Mouse (Mus musculus): ENCODE results near the gene Cabp7. TPM values are rescaled to one million over a fixed set of nuclear protein-coding genes. Genes with fewer than 3 reads are reported as not detected.
"Not testable (repeated sequence)": the region's sequence is repeated elsewhere in the genome, so short reads cannot be mapped to it uniquely, and the experiment has no call there.

Cabp7 gene
- polyA plus RNA-seq, 1 experiment from 2014 or later = 0.11 TPM

GRCm38 (mm10) chr11:4718548-4718947, 28.0 kb downstream of the Cabp7 start:
- no peaks in the 10 kb centered on the region for H3K9me3 ChIP-seq (replicated peaks)
- H3K36me3 ChIP-seq = peaks cover 13% of the 10 kb centered on the region
- H3K4me1 ChIP-seq = peaks cover 5% of the 10 kb centered on the region; the same call in 1 of the 2 replicates
- no peak overlapping the region for H3K27ac ChIP-seq (replicated peaks)
- H3K4me3 ChIP-seq = no peak overlapping the region
- DNase-seq (ENCODE audit: low spot score) = no peak
- no peaks in the 10 kb centered on the region for H3K27me3 ChIP-seq (ENCODE audit: low read depth, poor library complexity, severe bottlenecking)
- WGBS = 87% methylated on average over 5 of the region's 5 CpGs

- Histone ChIP-seq H3K4me3 (no peak overlapping the region), H3K9me3 (replicated peaks) (no peaks in the 10 kb centered on the region), H3K27ac (replicated peaks) (no peak overlapping the region), H3K4me1 (peaks cover 5% of the 10 kb centered on the region; the same call in 1 of the 2 replicates), H3K36me3 (no peaks in the 10 kb centered on the region), H3K27me3 (ENCODE audit: low read depth, poor library complexity, severe bottlenecking) (no peaks in the 10 kb centered on the region)
- 89% methylated on average over 5 of the region's 5 CpGs for WGBS
- no peak for DNase-seq (ENCODE audit: low spot score)
These were observed 29.9 kb downstream of the Cabp7 start for GRCm38 (mm10) chr11:4716530-4717236.

- DNase-seq (ENCODE audit: low spot score) = no peak
- Histone ChIP-seq H3K4me3 (no peak overlapping the region), H3K4me1 (no peaks in the 10 kb centered on the region), H3K9me3 (replicated peaks) (no peaks in the 10 kb centered on the region), H3K27me3 (ENCODE audit: low read depth, poor library complexity, severe bottlenecking) (no peaks in the 10 kb centered on the region), H3K27ac (replicated peaks) (no peak overlapping the region), H3K36me3 (no peaks in the 10 kb centered on the region)
- 93% methylated on average over 4 of the region's 4 CpGs for WGBS
These were observed 31.0 kb downstream of the Cabp7 start for GRCm38 (mm10) chr11:4715596-4715995.

- no peaks in the 10 kb centered on the region for H3K4me1 ChIP-seq
- no peaks in the 10 kb centered on the region for H3K9me3 ChIP-seq (replicated peaks)
- no peaks in the 10 kb centered on the region for H3K27me3 ChIP-seq (ENCODE audit: low read depth, poor library complexity, severe bottlenecking)
- 89% methylated on average over 4 of the region's 4 CpGs for WGBS
- no peak for DNase-seq (ENCODE audit: low spot score)
- H3K27ac ChIP-seq (replicated peaks) = no peak overlapping the region
- no peak overlapping the region for H3K4me3 ChIP-seq
- H3K36me3 ChIP-seq = no peaks in the 10 kb centered on the region
These were observed 31.9 kb downstream of the Cabp7 start for GRCm38 (mm10) chr11:4714727-4715126.

GRCm38 (mm10) chr11:4712822-4713221, 33.8 kb downstream of the Cabp7 start:
- Histone ChIP-seq H3K27ac (replicated peaks) (no peak overlapping the region), H3K4me3 (no peak overlapping the region), H3K36me3 (no peaks in the 10 kb centered on the region), H3K9me3 (replicated peaks) (no peaks in the 10 kb centered on the region), H3K27me3 (ENCODE audit: low read depth, poor library complexity, severe bottlenecking) (no peaks in the 10 kb centered on the region), H3K4me1 (no peaks in the 10 kb centered on the region)
- DNase-seq (ENCODE audit: low spot score) = no peak

GRCm38 (mm10) chr11:4710188-4710587, 36.4 kb downstream of the Cabp7 start:
- H3K9me3 ChIP-seq (replicated peaks); H3K27me3 ChIP-seq (ENCODE audit: low read depth, poor library complexity, severe bottlenecking): not testable (repeated sequence)

GRCm38 (mm10) chr11:4705178-4705577, 41.4 kb downstream of the Cabp7 start:
- peaks cover 24% of the 10 kb centered on the region for H3K36me3 ChIP-seq
- H3K4me3 ChIP-seq = peak overlapping the region; percentile 90
- no peaks in the 10 kb centered on the region for H3K9me3 ChIP-seq (replicated peaks)
- H3K27me3 ChIP-seq (ENCODE audit: low read depth, poor library complexity, severe bottlenecking) = no peaks in the 10 kb centered on the region
- H3K4me1 ChIP-seq = peaks cover 21% of the 10 kb centered on the region
- peak overlapping the region; percentile 89 for H3K27ac ChIP-seq (replicated peaks)
- WGBS = 10% methylated on average over 4 of the region's 4 CpGs
- no peak for DNase-seq (ENCODE audit: low spot score)

More at GRCm38 (mm10) chr11:4710188-4710587, 36.4 kb downstream of the Cabp7 start:
- H3K4me3 ChIP-seq; H3K27ac ChIP-seq (replicated peaks); DNase-seq (ENCODE audit: low spot score); H3K4me1 ChIP-seq; H3K36me3 ChIP-seq: not testable (repeated sequence)
- 88% methylated on average over 4 of the region's 4 CpGs for WGBS

- no peaks in the 10 kb centered on the region for H3K9me3 ChIP-seq (replicated peaks)
- H3K36me3 ChIP-seq = peaks cover 29% of the 10 kb centered on the region
- peaks cover 21% of the 10 kb centered on the region for H3K4me1 ChIP-seq
- peak within 1 kb of the TSS; percentile 90 for H3K4me3 ChIP-seq
- H3K27me3 ChIP-seq (ENCODE audit: low read depth, poor library complexity, severe bottlenecking) = no peaks in the 10 kb centered on the region
- under 1% methylated on average over 47 of the region's 47 CpGs for WGBS
- peak within 1 kb of the TSS; percentile 89 for H3K27ac ChIP-seq (replicated peaks)
- DNase-seq (ENCODE audit: low spot score) = peak; percentile 91
These were observed 42.3 kb downstream of the Cabp7 start, which contains the start of the genes Uqcr10 and Zmat5 for GRCm38 (mm10) chr11:4704072-4704964. Uqcr10 (minus strand) TSS chr11:4704342. Zmat5 (plus strand) TSS chr11:4704678.

GRCm38 (mm10) chr11:4703688-4704071, 42.9 kb downstream of the Cabp7 start:
- Histone ChIP-seq H3K4me3 (peak overlapping the region; percentile 90), H3K4me1 (peaks cover 21% of the 10 kb centered on the region), H3K9me3 (replicated peaks) (no peaks in the 10 kb centered on the region), H3K27ac (replicated peaks) (peak overlapping the region; percentile 89), H3K36me3 (peaks cover 29% of the 10 kb centered on the region), H3K27me3 (ENCODE audit: low read depth, poor library complexity, severe bottlenecking) (no peaks in the 10 kb centered on the region)
- WGBS = 7% methylated on average over 12 of the region's 12 CpGs
- no peak for DNase-seq (ENCODE audit: low spot score)

GRCm38 (mm10) chr11:4700726-4701125, 45.9 kb downstream of the Cabp7 start:
- H3K36me3 ChIP-seq = peaks cover 29% of the 10 kb centered on the region
- H3K4me3 ChIP-seq = no peak overlapping the region
- DNase-seq (ENCODE audit: low spot score) = no peak
- H3K4me1 ChIP-seq = peaks cover 20% of the 10 kb centered on the region
- 86% methylated on average over 8 of the region's 8 CpGs for WGBS
- H3K27ac ChIP-seq (replicated peaks) = no peak overlapping the region
- no peaks in the 10 kb centered on the region for H3K9me3 ChIP-seq (replicated peaks)
- no peaks in the 10 kb centered on the region for H3K27me3 ChIP-seq (ENCODE audit: low read depth, poor library complexity, severe bottlenecking)

- peaks cover 26% of the 10 kb centered on the region for H3K36me3 ChIP-seq
- H3K27me3 ChIP-seq (ENCODE audit: low read depth, poor library complexity, severe bottlenecking) = no peaks in the 10 kb centered on the region
- H3K9me3 ChIP-seq (replicated peaks) = 0 out of 2 replicates have a peak, but pooled peaks cover 3% of the 10 kb centered on the region
- H3K4me3 ChIP-seq = no peak overlapping the region
- 70% methylated on average over 7 of the region's 7 CpGs for WGBS
- no peak for DNase-seq (ENCODE audit: low spot score)
- H3K27ac ChIP-seq (replicated peaks) = no peak overlapping the region
- H3K4me1 ChIP-seq = no peaks in the 10 kb centered on the region
These were observed 49.3 kb downstream of the Cabp7 start for GRCm38 (mm10) chr11:4697043-4697983.

GRCm38 (mm10) chr11:4692162-4692561, 54.4 kb downstream of the Cabp7 start:
- Histone ChIP-seq H3K27me3 (ENCODE audit: low read depth, poor library complexity, severe bottlenecking) (no peaks in the 10 kb centered on the region), H3K4me1 (no peaks in the 10 kb centered on the region), H3K9me3 (replicated peaks) (0 out of 2 replicates have a peak, but pooled peaks cover 3% of the 10 kb centered on the region), H3K36me3 (no peaks in the 10 kb centered on the region), H3K27ac (replicated peaks) (no peak overlapping the region), H3K4me3 (no peak overlapping the region)
- DNase-seq (ENCODE audit: low spot score) = no peak
- WGBS = 94% methylated on average over 11 of the region's 11 CpGs
